Mouse (Mus musculus) intestine, postnatal 0 days (tissue): Measurements from ENCODE around the gene Ubtd2. TPM values are rescaled to one million over a fixed set of nuclear protein-coding genes. Genes with fewer than 3 reads are reported as not detected.

Source experiments
- ATAC-seq: fragments of 200-750 bp; cut with Nextera tagmentation; 2 replicates; pipeline ENCODE4 v1.8.0; 2017; ENCODE audit warnings: mild to moderate bottlenecking, moderate TSS enrichment, moderate library complexity
- H3K27ac ChIP-seq: fragments of 300-500 bp; sonication (generic); 2 replicates; pipeline ENCODE4 v1.5.1; 2014; ENCODE audit warnings: mild to moderate bottlenecking, low read depth, low read length, moderate library complexity
- H3K27me3 ChIP-seq: fragments of 300-500 bp; sonication (generic); replicated peaks from 2 replicates; pipeline ENCODE4 v1.6.1; 2014; ENCODE audit warnings: low read length, mixed read lengths; ENCODE audit not compliant: control insufficient read depth, insufficient read depth
- H3K36me3 ChIP-seq: fragments of 300-500 bp; sonication (generic); 2 replicates; pipeline ENCODE4 v1.6.1; 2014; ENCODE audit warnings: mild to moderate bottlenecking, moderate library complexity; ENCODE audit not compliant: control insufficient read depth, insufficient read depth
- H3K4me1 ChIP-seq: fragments of 300-500 bp; sonication (generic); replicated peaks from 2 replicates; pipeline ENCODE4 v1.6.1; 2014; ENCODE audit warnings: antibody characterized with exemption, low read length, mixed read lengths; ENCODE audit not compliant: control insufficient read depth, insufficient read depth
- H3K4me2 ChIP-seq: fragments of 300-500 bp; sonication (generic); replicated peaks from 2 replicates; pipeline ENCODE4 v1.6.1; 2014; ENCODE audit warnings: low read depth, mild to moderate bottlenecking, moderate library complexity
- H3K4me3 ChIP-seq: fragments of 300-500 bp; sonication (generic); 2 replicates; pipeline ENCODE4 v1.5.1; 2014; ENCODE audit warnings: low read depth, low read length
- H3K9ac ChIP-seq: fragments of 300-500 bp; sonication (generic); 2 replicates; pipeline ENCODE4 v1.6.1; 2014; ENCODE audit warnings: mild to moderate bottlenecking, low read depth, low read length
- H3K9me3 ChIP-seq: fragments of 300-500 bp; sonication (generic); 2 replicates; pipeline ENCODE4 v1.6.1; 2016; ENCODE audit warnings: mixed run types; ENCODE audit not compliant: control insufficient read depth
- CTCF ChIP-seq: sonication (generic); IDR thresholded peaks from 2 replicates; pipeline ENCODE4 v1.5.1; 2016; ENCODE audit warnings: low read depth, mild to moderate bottlenecking, control low read depth, antibody characterized with exemption, moderate library complexity
- WGBS: fragments of 180-500 bp; shearing (Covaris S2); extraction: QIAGEN DNeasy Blood & Tissue Kit; methylation state at CpG from one replicate; pipeline ENCODE4 v1.1.7; 2014; 5-methylcytosine and 5-hydroxymethylcytosine counted together
- polyA plus RNA-seq: library from polyadenylated mRNA; unstranded; fragments of >200 nt; fragmentation: Nextera tagmentation; extraction: Ambion mirVana; gene quantifications from 2 replicates; pipeline ENCODE4 v1.2.1, GENCODE M21; 2015

The Ubtd2 gene
- polyA plus RNA-seq, 1 experiment from 2014 or later = 7.9 TPM

- 37% methylated on average over 14 of the region's 14 CpGs for WGBS
- peak; percentile 25 for ATAC-seq
- Histone ChIP-seq H3K27ac (peak overlapping the region; percentile 77), H3K9me3 (no peaks in the 10 kb centered on the region), H3K4me3 (no peak overlapping the region), H3K27me3 (no peaks in the 10 kb centered on the region), H3K4me2 (no peak overlapping the region), H3K36me3 (no peaks in the 10 kb centered on the region), H3K4me1 (0 out of 2 replicates have a peak, but pooled peaks cover 10% of the 10 kb centered on the region), H3K9ac (no peak overlapping the region)
- no peak for TF ChIP-seq CTCF
Measured at GRCm38 (mm10) chr11:32553311-32554140, 98.4 kb downstream of the Ubtd2 start.

GRCm38 (mm10) chr11:32554141-32555091, 99.2 kb downstream of the Ubtd2 start:
- H3K9ac ChIP-seq = no peak overlapping the region
- H3K9me3 ChIP-seq = no peaks in the 10 kb centered on the region
- WGBS = 54% methylated on average over 14 of the region's 14 CpGs
- peak; percentile 73 for ATAC-seq
- 0 out of 2 replicates have a peak, but pooled peaks cover 10% of the 10 kb centered on the region for H3K4me1 ChIP-seq
- no peak overlapping the region for H3K4me3 ChIP-seq
- peak overlapping the region; percentile 77 for H3K27ac ChIP-seq
- TF ChIP-seq CTCF = no peak
- no peaks in the 10 kb centered on the region for H3K36me3 ChIP-seq
- H3K27me3 ChIP-seq = no peaks in the 10 kb centered on the region
- H3K4me2 ChIP-seq = peak overlapping the region; percentile 9; the same call in 1 of the 2 replicates

- Histone ChIP-seq H3K27ac (peak overlapping the region; percentile 73), H3K4me2 (peak overlapping the region; percentile 17; the same call in 1 of the 2 replicates), H3K36me3 (no peaks in the 10 kb centered on the region), H3K9me3 (no peaks in the 10 kb centered on the region), H3K9ac (no peak overlapping the region), H3K27me3 (no peaks in the 10 kb centered on the region), H3K4me3 (no peak overlapping the region), H3K4me1 (0 out of 2 replicates have a peak, but pooled peaks cover 10% of the 10 kb centered on the region)
- 84% methylated on average over 12 of the region's 12 CpGs for WGBS
- ATAC-seq = peak; percentile 46
- no peak for TF ChIP-seq CTCF
Measured at GRCm38 (mm10) chr11:32555103-32555689, 100.0 kb downstream of the Ubtd2 start.

- Histone ChIP-seq H3K4me3 (no peak overlapping the region), H3K36me3 (no peaks in the 10 kb centered on the region), H3K4me1 (0 out of 2 replicates have a peak, but pooled peaks cover 10% of the 10 kb centered on the region), H3K27ac (no peak overlapping the region), H3K4me2 (no peak overlapping the region), H3K9ac (no peak overlapping the region), H3K9me3 (no peaks in the 10 kb centered on the region), H3K27me3 (no peaks in the 10 kb centered on the region)
- 86% methylated on average over 10 of the region's 10 CpGs for WGBS
- TF ChIP-seq CTCF = no peak
- no peak for ATAC-seq
Measured at GRCm38 (mm10) chr11:32556333-32556990, 101.3 kb downstream of the Ubtd2 start.

GRCm38 (mm10) chr11:32558026-32558425, 102.9 kb downstream of the Ubtd2 start:
- no peak overlapping the region for H3K4me3 ChIP-seq
- 87% methylated on average over 4 of the region's 4 CpGs for WGBS
- H3K27ac ChIP-seq = no peak overlapping the region
- H3K4me1 ChIP-seq = 0 out of 2 replicates have a peak, but pooled peaks cover 10% of the 10 kb centered on the region
- no peak for TF ChIP-seq CTCF
- ATAC-seq = no peak
- no peak overlapping the region for H3K4me2 ChIP-seq
- no peaks in the 10 kb centered on the region for H3K36me3 ChIP-seq
- no peaks in the 10 kb centered on the region for H3K27me3 ChIP-seq
- no peaks in the 10 kb centered on the region for H3K9me3 ChIP-seq
- no peak overlapping the region for H3K9ac ChIP-seq
